Comparison of ENCODE assay signal across 8 mouse cellular contexts in genomic region chrX:142682990-142683389, GRCm38 (mm10). TPM values are rescaled to one million over a fixed set of nuclear protein-coding genes. Genes with fewer than 3 reads are reported as not detected.
A peak's percentile ranks its signal among the peaks of the same experiment; 100 is the strongest.
DNase-seq lines count a peak whose midpoint lies in the region; ATAC-seq and TF ChIP-seq lines count a peak whose summit lies in the region.

No protein-coding gene starts in this region.

- H3K9me3 ChIP-seq in CH12.LX (replicated peaks; ENCODE audit: low read length): no peaks in the 10 kb centered on the region
- H3K9me3 ChIP-seq in heart, embryonic 15.5 days (replicated peaks): no peaks in the 10 kb centered on the region

- TF ChIP-seq EP300 in CH12.LX (IDR thresholded peaks at IDR 0.05; ENCODE audit: low read length): no peak

- dilution Hi-C loops in CH12.LX (cut with MboI; ENCODE audit: extremely low pct_ligation_motif_present, extremely low pct_unique_long_range_greater_than_20kb, low sequenced_read_pairs): no loop called here

- peaks cover 4 to 44% of the 10 kb centered on the region in 2 experiments; a peak in 3 of 4 replicates for H3K4me1 ChIP-seq in CH12.LX (ENCODE audit: control insufficient read depth in 1 of 2, insufficient read depth in 2 of 2)
- H3K4me1 ChIP-seq in heart, embryonic 15.5 days (replicated peaks): peaks cover 24% of the 10 kb centered on the region

- intact Hi-C loops in left cerebral cortex, postnatal 14 days (cut with DNase I): loop anchor here (5.0 kb wide), 2 partner anchors 124 to 131 kb away; no protein-coding TSS in a partner anchor

- no peak overlapping the region; the same call in 1 of the 2 replicates for H3K9ac ChIP-seq in CH12.LX (ENCODE audit: insufficient read depth, low read depth)
- H3K9ac ChIP-seq in heart, embryonic 15.5 days: peak overlapping the region; percentile 64

- WGBS in heart, embryonic 15.5 days: 34% methylated on average over 5 of the region's 5 CpGs

- H3K36me3 ChIP-seq in CH12.LX (replicated peaks in 1 of 2; ENCODE audit: control insufficient read depth in 1 of 2, insufficient read depth in 1 of 2, low read length in 1 of 2): peaks cover 0 to 13% of the 10 kb centered on the region in 2 experiments
- H3K36me3 ChIP-seq in heart, embryonic 15.5 days: no peaks in the 10 kb centered on the region

- H3K27ac ChIP-seq in CH12.LX (ENCODE audit: insufficient read depth, low read depth): no peak overlapping the region
- H3K27ac ChIP-seq in heart, embryonic 15.5 days: peak overlapping the region; percentile 97

- H3K27me3 ChIP-seq in CH12.LX (replicated peaks): no peaks in the 10 kb centered on the region
- no peaks in the 10 kb centered on the region; the same call in 1 of the 2 replicates for H3K27me3 ChIP-seq in heart, embryonic 15.5 days

- TF ChIP-seq POLR2A in CH12.LX (IDR thresholded peaks at IDR 0.05; ENCODE audit: low read depth, low read length): no peak

- TF ChIP-seq CTCF in CH12.LX (conservative IDR thresholded peaks at IDR 0.05 in 1 of 2, IDR thresholded peaks at IDR 0.05 in 1 of 2; ENCODE audit: low read depth in 2 of 2, low read length in 2 of 2): no peak

- DNase-seq in CH12.LX (ENCODE audit: extremely low read depth): no peak
- peak; percentile 34 to 55 for DNase-seq in adrenal gland, postnatal 36 days
- peak; percentile 51 for DNase-seq in kidney, postnatal 14 days
- peak; percentile 65 for DNase-seq in lung, postnatal 36 days
- DNase-seq in left cerebral cortex, postnatal 14 days (ENCODE audit: low spot score in 2 of 2): no peak
- DNase-seq in layer of hippocampus, adult 9-11 months: no peak
- no peak for DNase-seq in spleen, postnatal 14 days (ENCODE audit: low spot score in 2 of 2)

- H3K4me3 ChIP-seq in CH12.LX (replicated peaks in 1 of 3; ENCODE audit: low read depth in 2 of 3, low read length in 2 of 3, poor library complexity in 1 of 3): peak overlapping the region; percentile 49 to 91 (median 63)
- H3K4me3 ChIP-seq in heart, embryonic 15.5 days: peak overlapping the region; percentile 71

- no peak for TF ChIP-seq RAD21 in CH12.LX (IDR thresholded peaks at IDR 0.05; ENCODE audit: low read depth, low read length)

- in situ Hi-C loops in CH12.LX (cut with MboI; ENCODE audit: low pct_ligation_motif_present, low pct_unique_long_range_greater_than_20kb, low sequenced_read_pairs): no loop called here

- peak overlapping the region; percentile 61 for H3K4me2 ChIP-seq in CH12.LX (ENCODE audit: insufficient read depth, low read depth, poor library complexity, severe bottlenecking)
- H3K4me2 ChIP-seq in heart, embryonic 15.5 days: peak overlapping the region; percentile 73

- H3K79me2 ChIP-seq in CH12.LX (replicated peaks; ENCODE audit: control insufficient read depth, extremely low read depth, insufficient read depth, poor library complexity, severe bottlenecking): peaks cover 13% of the 10 kb centered on the region

- ATAC-seq in heart, embryonic 15.5 days (replicated peaks; ENCODE audit: insufficient number of reproducible peaks, insufficient read depth, low FRiP score, low read depth): no peak

TF ChIP-seq in CH12.LX, 34 proteins besides CTCF, POLR2A, EP300 and RAD21:
- TF ChIP-seq PAX5 (IDR thresholded peaks at IDR 0.05; ENCODE audit: low read length) (no peak), UBTF (IDR thresholded peaks at IDR 0.05; ENCODE audit: low read depth, low read length) (no peak), MYC (IDR thresholded peaks at IDR 0.05; ENCODE audit: low read depth, low read length) (no peak)

RNA-seq across cellular contexts. Expression of gene Tmem164, which starts 1.8 kb away (rescaled TPM):
- total RNA-seq in CH12.LX (2012; rRNA removed) (21.5 and 24.0 TPM in 2 replicates), CH12.LX (2014; rRNA removed) (21.4 and 22.7 TPM in 2 replicates)
- 17.7 and 19.2 TPM in 2 replicates for polyA plus RNA-seq in CH12.LX (2012; ENCODE audit: insufficient read length, low read depth)
- 10 to 100 TPM; 38.1 to 40.8 TPM for total RNA-seq in adrenal gland, postnatal 36 days (2021)
- polyA plus RNA-seq in heart, embryonic 15.5 days (2015; fragmentation: Nextera tagmentation; extraction: Ambion mirVana): 53.4 and 54.8 TPM in 2 replicates
- 10 to 100 TPM; 30.2 to 31.8 TPM for total RNA-seq in left cerebral cortex, postnatal 14 days (2021)

Comparison
In these comparisons a context has a peak if more than half of its experiments do, and no peak if none do; other contexts are left out.
1. DNase-seq: peak in adrenal gland, postnatal 36 days (2 of 2), kidney, postnatal 14 days (single experiment) and lung, postnatal 36 days (single experiment); none in CH12.LX (single experiment), left cerebral cortex, postnatal 14 days (0 of 2), layer of hippocampus, adult 9-11 months (single experiment) and spleen, postnatal 14 days (0 of 2).